Mouse (Mus musculus): ENCODE measurements around the gene Dnah6.
A peak's percentile ranks its signal among the peaks of the same experiment; 100 is the strongest.

The Dnah6 gene

DNA sequence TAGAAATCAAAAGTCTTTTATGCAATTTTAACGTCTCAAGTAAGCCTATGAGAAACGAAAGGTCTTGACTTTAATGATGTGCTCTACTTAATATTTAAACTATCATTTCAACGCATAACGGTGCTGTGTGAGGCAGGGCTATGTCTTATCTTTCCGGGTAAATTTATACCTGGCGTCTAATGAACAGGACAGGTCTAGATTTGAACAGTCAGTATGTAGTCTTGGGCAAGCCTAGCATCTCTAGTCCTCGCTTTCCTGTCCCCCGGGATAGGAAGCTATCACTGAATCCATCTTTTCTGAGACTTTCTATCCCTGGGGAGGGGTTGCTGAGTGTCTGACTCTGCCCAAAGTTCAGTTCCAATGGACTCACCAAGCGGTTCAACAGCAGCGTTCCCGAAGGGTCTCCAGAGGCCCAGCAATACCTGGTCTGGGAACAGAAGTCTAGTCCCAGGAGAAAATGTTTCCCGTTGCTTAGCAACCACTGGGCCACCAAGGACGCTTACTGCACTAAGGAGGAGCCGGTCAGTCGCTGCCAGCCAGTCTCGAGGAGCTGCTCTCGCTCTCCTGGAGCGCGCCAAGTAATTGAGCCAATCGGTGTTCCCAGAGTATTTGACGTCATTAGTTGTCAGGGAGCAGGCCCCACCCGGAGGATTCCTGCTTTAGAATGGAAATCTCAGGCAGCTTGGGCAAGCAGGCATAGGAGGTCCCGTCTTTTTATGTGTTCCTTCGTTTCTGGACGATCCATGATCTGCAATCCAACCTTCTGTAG is at the start of gene Dnah6:
TSS of gene Dnah6 (minus strand) at position 463 of the 769 bp plus-strand sequence.
- peak; percentile 64 for DNase-seq (ENCODE audit: low read depth, low spot score)

DNA sequence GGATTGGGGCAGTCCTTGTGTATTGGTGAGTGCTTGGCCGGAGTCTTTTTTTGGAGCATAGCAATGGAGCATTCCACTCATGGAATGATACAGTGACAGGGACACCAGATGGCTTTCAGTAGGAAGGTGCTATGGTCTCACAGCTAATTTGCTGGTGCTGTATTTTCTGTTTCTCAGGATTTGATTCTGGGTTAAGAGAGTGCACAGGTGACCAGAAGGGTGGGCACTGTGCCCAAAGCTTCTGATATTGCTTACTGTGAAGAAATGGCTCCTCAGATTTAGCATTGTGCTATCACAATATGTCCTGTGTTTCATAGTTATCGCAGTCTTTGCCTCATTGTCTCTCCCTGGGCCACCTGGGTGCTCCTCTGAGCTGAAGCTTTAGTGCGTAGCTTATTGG is 47.9 kb upstream of the Dnah6 start:
- DNase-seq (ENCODE audit: low read depth, low spot score) = no peak

DNA sequence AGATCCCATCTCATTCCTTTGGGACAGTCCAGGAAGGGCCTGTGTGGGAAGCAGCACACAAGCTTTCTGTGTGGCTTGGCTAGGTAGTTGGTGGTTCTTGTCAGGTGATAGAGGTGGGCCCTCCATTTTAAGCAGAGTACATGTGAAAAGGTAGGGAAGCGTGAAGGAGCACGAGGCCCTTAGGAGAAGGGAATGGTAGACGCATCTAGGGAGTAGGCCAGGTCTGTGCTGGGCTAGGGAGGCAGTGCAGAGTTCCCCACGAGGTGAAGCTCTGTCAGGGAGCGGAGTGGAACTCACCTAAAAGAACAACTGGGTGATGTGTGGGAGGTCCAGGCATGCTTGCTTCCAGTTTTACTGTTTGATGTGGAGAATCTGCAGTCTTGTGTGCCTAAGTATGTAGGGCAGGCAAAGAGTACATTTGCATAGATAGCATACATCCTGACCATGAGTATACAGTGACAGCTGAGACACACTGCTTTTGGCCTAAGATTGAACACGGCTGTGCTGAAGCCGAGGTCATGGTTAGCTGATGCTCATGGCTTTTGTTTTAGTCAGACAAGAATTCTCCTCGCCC is 46.4 kb upstream of the Dnah6 start:
- peak; percentile 23 for DNase-seq (ENCODE audit: low read depth, low spot score)

DNA sequence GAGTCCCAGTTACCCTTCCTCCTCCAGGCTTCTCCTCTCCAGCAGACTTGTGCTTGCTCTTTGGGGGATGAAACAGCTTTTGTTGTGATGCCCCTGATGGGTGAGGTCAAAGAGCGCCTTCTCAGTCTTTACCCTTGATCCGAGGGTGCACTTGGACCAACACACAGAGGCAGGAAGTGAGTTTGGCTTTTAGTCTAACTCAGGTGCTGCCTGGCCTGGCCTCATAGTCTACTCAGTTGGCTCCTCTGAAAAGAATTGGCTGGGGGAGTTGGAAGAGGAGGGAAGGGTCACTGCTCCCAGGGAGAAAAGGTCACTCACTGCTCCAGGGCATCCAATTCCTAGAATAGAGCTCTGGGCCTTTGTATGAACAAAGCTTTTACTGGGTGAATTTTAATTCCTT is 43.4 kb upstream of the Dnah6 start:
- DNase-seq (ENCODE audit: low read depth, low spot score) = no peak

DNA sequence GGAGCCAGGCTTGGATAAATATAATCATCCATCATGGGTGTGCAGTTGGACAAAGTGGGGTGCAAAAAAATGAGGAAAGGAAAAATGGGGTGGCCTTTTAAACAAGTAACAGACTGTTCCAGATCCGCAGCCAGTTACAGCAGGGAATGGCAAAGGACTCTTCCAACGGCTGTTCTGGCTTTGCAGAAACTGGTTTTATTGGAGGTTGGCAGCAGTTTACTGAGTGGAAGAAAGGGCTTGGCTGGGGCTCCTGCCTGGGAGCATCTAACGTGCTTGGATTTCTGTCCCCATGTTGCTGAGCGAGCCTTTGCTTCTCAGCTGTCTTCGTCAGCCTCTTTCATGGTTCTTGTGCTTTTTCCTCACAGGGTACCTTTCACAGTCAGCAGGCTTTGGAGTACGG is 38.7 kb upstream of the Dnah6 start:
- no peak for DNase-seq (ENCODE audit: low read depth, low spot score)

DNA sequence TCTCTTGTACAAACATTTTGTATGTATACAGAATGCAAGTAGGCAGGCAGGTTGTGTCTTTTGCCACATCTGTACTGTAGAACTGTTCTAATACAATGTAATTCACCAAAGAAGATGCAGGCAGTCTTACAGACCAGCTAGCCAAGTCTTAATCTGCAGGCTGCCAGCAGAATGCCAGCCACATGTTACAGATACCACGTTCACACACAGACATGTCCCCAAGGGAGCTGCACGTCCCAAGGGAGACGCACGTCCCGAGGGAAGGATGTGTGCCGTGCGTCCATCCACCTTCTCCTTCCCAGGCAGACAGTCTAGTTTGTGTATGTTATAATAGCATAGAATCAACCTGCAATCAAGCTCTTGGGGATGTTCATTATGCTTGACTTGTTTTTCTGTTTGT is 35.6 kb upstream of the Dnah6 start:
- DNase-seq (ENCODE audit: low read depth, low spot score) = no peak

DNA sequence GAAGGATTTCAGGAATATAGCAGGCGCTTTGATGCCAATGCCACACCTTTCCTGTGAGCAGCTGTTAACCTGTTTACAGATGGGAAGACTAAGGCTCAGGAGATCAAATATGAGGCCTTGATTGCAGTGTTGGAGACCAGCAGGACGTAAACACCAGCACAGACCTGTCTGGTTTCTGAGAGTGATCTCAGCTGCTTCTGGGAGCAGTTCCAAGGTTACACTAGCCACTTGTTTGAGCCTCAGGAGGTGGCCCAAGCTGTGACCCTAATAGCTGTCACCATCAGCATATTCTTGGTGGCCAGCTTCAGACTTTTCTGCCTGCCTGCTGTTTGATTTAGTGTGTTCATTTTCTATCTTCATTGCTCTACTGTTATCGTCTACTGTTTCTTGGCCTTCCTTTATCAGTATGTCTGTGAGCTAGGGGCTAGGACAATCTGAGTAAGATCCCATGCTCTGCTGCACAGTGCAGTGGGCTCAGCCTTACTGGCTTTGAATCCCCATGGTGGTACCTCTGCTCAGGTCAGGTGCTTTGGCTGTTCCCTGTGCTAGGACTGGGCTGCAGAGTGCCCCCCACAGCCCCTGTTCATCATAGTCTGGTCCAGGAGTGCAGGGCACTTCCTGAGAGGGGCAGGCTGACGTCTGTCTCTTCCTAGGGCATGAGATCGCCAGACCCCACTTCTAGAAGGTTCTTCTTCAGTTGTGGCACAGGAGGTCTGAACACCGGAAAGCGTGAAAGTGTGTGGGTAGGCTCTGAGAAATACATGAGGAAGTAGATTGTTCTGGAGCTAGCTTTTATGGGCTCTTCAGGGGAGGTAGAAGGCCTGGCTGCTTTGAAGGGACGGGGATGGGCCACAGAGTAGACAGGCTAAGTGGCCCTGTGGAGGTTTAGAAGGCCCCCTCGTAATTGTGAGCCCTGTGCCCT is 33.1 kb upstream of the Dnah6 start:
- peak; percentile 60 for DNase-seq (ENCODE audit: low read depth, low spot score)

DNA sequence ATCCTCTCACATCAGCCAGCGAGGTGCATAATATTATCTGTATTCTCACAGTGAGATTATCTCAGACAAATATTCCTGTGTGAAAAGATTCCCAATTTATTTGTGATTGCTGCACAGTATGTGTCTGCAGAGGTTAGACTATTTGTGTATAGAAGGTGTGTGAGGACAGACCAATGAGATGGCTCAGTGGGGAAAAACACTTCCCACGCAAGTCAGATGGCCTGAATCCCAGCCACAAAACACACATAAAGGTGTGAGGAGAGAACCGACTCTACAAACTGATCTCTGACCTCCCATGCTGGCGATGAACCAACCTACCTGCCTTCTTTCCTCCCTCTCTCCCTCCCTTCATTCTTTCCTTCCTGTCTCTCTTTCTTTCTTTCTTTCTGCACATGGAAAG is 32.1 kb upstream of the Dnah6 start:
- no peak for DNase-seq (ENCODE audit: low read depth, low spot score)

DNA sequence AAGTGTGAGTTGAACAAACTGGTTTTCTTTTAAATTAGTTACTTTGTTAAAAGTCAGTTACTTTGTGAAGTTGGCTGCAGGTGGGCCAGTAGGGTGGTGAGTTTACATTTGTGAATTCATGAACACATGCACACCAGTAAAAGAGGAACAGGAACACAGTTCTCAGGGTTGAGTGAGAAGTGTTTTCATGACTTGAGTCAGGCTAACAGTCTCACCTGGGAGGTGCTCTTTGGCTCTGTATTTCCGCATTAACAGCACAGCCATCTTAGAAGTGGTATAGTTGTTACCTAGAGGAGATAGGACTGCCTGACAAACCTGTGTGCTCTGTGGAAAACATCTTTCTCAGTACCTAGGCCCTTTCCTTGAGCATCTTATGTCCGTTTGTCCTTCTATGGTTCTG is 31.6 kb upstream of the Dnah6 start:
- DNase-seq (ENCODE audit: low read depth, low spot score) = no peak

DNA sequence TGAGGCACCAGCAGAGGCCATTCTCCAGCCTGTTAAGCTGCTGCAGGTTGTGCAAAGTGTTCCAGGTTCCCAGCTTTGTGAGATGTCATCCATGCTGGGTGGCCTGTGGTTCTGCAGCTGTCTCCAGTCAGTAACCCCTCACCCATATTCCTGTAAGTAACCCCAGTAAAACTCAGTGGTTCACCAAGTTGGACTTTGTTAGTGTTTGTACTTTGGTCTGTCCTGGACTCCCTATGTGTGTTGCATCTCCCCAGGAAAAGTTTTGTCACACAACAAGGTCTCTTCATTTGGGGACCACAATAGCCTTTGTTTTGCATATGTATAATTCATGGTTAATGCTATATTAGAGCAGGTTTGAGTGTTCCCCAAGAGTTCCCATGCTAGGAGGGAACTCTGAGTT is 30.9 kb upstream of the Dnah6 start:
- DNase-seq (ENCODE audit: low read depth, low spot score) = no peak

DNA sequence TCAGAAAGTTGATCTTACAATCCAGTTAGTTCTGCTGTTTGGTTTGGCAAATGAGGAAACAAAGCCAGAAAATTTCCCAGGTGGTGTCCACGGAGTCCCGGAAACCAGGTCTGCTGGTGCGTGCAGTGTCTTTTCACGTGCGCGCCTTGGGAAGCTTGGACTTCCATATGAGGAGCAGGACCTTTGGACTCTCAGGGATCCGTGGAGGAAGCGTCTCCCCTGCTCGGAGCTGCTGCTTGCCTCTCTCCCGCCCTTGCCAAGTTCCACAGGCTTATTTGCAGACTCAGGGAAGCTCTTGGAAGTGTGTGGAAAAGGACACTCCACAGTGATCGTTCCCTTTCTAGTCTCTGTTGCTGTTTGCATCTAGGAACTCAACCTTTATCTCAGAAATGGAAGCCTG is 29.9 kb upstream of the Dnah6 start:
- DNase-seq (ENCODE audit: low read depth, low spot score) = no peak

DNA sequence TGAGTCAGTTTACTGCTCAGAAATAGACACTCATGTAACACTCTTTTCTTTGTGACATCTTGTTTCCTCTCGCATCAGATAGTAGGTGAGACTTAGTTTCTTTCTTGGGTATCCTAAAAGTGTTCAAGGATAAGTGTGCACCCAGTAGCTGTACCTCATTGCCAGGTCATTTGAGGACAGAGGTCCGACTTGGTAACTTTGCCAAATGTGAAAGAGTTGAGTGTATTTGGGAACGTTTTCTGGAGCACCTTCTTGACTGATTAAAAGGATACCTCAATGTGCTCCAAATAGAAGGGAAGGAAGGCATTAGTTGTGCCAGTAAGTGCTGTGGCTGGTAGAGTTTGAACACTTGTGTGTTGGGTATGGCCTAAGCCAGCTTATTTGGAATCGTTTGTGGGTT is 28.4 kb upstream of the Dnah6 start:
- DNase-seq (ENCODE audit: low read depth, low spot score) = no peak

DNA sequence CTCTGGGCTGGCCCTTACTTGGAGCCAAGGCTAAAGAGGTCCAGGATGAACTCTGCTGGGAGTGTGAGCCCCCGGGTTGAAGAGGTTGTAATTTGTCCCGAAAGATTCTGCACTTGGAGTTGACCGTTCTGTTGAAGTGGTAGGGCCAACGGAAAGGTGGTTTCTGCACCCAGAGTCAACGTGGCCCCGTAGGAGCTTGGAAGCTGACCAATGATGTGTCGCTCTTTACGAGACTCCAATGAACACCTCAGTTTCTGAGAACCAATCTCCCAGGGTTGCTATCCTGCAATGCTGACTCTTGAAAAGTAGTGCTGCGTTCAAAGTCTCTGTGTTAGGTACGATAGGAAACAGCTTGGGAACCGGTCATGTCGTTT is 27.6 kb upstream of the Dnah6 start:
- peak; percentile 26 for DNase-seq (ENCODE audit: low read depth, low spot score)

DNA sequence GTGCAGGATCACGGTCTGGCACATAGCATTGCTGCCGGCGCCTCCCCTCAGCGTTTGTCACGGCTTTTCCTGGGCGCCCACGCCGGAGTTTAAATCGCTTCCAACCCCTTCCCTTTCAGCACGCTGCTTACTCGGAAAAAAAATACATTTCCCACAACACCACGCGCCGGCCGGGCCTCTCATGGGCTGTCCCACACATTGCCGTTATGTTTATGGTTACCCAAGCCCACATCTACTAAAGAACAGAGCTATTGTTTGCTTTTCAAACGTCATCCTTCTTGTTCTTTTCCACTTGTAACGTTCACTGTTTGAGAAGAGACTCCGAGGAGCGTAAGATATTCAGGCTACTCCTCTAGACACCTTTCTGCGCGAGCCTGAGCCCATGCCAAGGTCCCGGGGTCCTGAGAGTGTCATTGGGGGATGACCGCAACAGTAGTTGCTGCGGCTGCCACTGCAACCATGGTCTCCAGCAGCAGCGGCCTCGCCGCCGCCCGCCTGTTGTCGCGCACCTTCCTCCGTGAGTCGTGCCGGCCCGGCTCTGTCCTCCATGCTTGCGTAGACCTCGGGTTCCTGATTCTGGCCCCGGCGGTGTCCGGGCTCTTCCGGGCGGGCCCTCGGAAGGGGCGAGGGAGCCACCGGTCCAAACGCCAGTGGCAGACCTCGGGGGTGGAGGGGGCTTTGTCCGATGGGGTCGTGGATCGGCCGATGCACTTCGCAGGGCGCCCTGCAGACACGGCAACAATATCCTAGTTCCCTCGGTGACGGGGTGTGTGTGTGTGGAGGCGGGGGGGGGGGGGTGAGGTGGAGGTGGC is 27.0 kb upstream of the Dnah6 start, which contains the start of gene Suclg1:
TSS of gene Suclg1 (plus strand) at position 146 of the 812 bp plus-strand sequence.
- DNase-seq (ENCODE audit: low read depth, low spot score) = peak; percentile 89

DNA sequence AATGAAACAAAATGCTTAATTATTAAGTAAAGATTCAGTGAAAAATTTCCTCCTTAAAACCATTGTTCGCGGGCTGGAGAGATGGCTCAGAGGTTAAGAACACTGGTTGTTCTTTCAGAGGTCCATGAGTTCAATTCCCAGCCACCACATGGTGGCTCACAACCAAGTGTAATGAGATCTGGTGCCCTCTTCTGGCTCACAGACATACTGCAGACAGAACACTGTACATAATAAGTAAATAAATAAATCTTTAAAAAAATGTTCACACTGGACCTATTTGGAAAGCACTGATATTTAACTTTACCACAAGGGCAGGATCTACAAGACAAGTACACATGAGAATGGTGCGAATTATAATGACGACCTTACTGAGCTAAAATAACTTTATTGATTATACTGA is 26.0 kb upstream of the Dnah6 start:
- DNase-seq (ENCODE audit: low read depth, low spot score) = peak; percentile 73

DNA sequence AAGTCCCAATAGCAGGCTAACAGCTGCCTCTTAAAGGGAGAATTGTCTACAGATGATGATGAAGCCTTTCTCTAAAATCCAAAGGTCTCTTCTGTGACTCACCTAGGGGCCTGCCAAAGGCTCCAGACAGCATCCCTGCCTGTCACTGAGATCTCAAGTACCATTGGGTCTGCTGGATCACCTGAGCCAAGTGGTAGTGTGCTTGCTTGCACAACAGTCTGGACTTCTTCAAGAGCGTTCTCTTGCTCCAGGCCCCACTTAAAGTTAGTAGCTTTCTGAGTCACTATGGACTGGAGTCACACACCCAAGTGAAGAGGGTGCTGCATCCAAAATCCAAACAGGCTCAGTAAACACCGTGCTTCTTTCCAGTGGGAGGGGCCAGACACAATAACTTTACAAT is 25.4 kb upstream of the Dnah6 start:
- no peak for DNase-seq (ENCODE audit: low read depth, low spot score)

DNA sequence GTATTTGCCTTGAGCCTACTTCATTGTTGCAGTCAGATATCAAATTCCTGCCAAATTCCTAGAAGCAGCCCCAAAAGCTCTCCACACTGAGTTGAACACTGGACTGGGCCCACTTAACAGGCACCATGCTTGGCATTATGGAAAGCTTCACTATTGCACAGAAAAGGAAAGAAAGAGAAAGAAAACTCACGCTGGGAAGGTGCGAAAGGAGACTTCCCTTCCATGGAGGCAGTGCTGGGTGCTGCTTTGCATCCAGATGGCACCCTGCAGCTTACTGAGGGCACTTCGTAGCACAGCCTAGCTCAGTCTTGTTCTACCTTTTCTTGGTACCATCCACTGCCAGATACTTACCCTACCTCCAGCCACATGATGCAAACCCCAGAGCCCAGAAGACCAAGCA is 14.2 kb upstream of the Dnah6 start:
- DNase-seq (ENCODE audit: low read depth, low spot score) = no peak

DNA sequence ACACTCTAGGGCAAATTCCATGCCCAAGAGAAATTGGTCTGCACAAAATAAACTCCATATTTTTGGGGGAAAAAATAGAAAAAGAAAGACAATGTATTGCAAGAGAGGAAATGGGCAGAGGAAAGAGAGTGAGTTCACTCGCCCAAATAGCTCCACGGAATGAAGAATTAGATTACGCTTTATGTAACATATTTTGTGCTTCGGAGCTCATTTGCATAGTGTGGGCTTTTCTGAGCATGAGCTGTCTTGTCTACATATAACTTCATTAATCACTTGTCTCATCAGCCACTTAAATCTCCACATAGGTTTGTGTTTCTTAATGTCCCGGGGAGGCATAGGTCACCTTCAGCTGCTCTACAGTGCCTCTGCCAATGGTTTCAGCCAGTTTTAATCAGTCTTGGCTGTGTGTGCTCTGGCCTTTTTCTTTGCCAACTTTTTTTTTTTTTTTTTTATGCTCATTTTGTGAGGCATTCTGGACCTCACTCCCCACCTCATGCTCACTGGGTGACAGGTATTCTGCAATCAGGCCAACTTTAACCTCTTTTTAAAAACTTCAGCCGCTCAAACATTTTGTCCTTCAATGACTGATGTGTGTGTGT is 12.9 kb upstream of the Dnah6 start:
- DNase-seq (ENCODE audit: low read depth, low spot score) = no peak

DNA sequence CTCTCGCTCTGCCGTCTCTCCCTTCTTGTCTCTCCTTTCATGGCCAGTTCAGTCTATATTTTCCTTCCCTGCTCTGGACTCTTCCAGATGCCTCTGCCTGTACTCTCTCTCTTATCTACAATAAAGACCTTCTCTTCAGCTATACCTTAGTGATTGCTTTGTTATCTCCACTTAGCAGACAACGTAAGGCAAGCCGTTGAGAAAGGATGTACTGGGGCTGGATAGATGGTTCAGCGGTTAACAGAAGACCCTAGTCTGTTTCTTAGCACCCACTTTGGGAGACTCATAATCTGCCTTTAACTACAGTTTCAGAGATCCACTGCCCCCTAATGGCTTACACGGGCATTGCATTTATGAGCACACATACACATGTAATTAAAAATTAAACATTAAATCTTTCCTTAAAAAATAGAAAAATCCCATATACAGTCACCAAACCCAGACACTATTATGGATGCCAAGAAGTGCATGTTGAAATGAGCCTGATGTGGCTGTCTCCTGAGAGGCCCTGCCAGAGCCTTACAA is 11.8 kb upstream of the Dnah6 start:
- DNase-seq (ENCODE audit: low read depth, low spot score) = peak; percentile 33

DNA sequence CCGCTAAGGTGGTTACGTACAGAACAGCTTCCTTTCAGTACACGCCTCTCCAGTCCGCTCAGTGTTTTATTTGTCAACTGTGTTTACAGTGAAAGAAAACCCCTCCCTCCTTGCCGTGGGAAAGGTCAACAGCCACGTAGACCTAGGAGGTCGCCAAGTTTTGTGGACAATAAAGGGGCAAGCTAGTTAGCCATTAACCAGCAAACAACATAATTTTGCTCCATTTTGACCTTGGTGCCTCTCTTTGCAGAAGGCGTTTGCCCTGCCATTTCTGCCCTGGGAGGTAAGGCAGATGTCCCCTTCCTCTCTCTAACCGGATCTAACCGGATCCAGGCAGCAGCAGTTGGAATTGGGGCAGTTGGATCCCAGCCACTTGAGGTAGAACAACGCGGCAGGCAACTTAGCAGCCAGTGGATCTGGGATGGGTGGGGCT is 10.7 kb upstream of the Dnah6 start:
- DNase-seq (ENCODE audit: low read depth, low spot score) = no peak

DNA sequence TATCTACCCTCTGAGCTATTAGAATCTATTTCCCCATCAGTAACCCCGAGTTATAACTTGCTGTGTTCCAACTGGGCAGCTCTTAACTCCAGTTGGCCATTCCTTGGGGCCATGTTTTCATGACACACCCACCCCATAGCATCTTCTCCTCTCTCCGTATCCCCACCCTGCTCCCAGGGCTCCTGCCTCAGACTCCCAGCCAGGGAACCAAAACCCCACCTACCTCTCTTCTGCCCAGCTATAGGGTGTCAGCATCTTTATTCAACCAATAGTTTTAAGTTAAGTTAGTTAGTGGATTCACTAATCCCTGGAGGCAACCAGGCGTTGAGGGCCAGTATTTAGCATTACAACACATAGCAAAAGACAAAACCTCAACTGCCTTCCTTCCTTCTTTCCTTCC is 7.4 kb upstream of the Dnah6 start:
- no peak for DNase-seq (ENCODE audit: low read depth, low spot score)

Measured in CD4-positive helper T cell, adult 2 months (primary cell).